Mouse (Mus musculus) hindbrain, embryonic 14.5 days (tissue): ENCODE results near the gene Tmem255b. TPM values are rescaled to one million over a fixed set of nuclear protein-coding genes. Genes with fewer than 3 reads are reported as not detected.
A peak's percentile ranks its signal among the peaks of the same experiment; 100 is the strongest.

Experiments used
- ATAC-seq: fragments of 200-750 bp; cut with Nextera tagmentation; 2 replicates; pipeline ENCODE4 v1.8.0; 2017; ENCODE audit warnings: moderate number of reproducible peaks, mild to moderate bottlenecking, moderate TSS enrichment, moderate library complexity; ENCODE audit not compliant: low FRiP score
- DNase-seq: peaks from one replicate; pipeline ENCODE4 v3.0.0-alpha.2; 2015; ENCODE audit warnings: low spot score
- H3K27ac ChIP-seq: fragments of 300-500 bp; sonication (generic); 2 replicates; pipeline ENCODE4 v1.5.1; 2014; ENCODE audit warnings: mild to moderate bottlenecking, moderate library complexity
- H3K27me3 ChIP-seq: fragments of 300-500 bp; sonication (generic); 2 replicates; pipeline ENCODE4 v1.6.1; 2014; ENCODE audit warnings: mild to moderate bottlenecking, low read length, mixed read lengths; ENCODE audit not compliant: control insufficient read depth, insufficient read depth
- H3K36me3 ChIP-seq: fragments of 300-500 bp; sonication (generic); replicated peaks from 2 replicates; pipeline ENCODE4 v1.6.1; 2014; ENCODE audit not compliant: control insufficient read depth, insufficient read depth
- H3K4me1 ChIP-seq: fragments of 300-500 bp; sonication (generic); replicated peaks from 2 replicates; pipeline ENCODE4 v1.6.1; 2014; ENCODE audit warnings: antibody characterized with exemption, low read length, mixed read lengths; ENCODE audit not compliant: control insufficient read depth, insufficient read depth
- H3K4me2 ChIP-seq: fragments of 300-500 bp; sonication (generic); replicated peaks from 2 replicates; pipeline ENCODE4 v1.6.1; 2014; ENCODE audit warnings: mild to moderate bottlenecking, moderate library complexity
- H3K4me3 ChIP-seq: fragments of 300-500 bp; sonication (generic); replicated peaks from 2 replicates; pipeline ENCODE4 v1.5.1; 2014; ENCODE audit warnings: mild to moderate bottlenecking, low read length
- H3K9ac ChIP-seq: fragments of 300-500 bp; sonication (generic); 2 replicates; pipeline ENCODE4 v1.6.1; 2014
- H3K9me3 ChIP-seq: fragments of 300-500 bp; sonication (generic); 2 replicates; pipeline ENCODE4 v1.6.1; 2016; ENCODE audit warnings: low read length; ENCODE audit not compliant: control insufficient read depth
- WGBS: fragments of 180-500 bp; shearing (Covaris S2); extraction: QIAGEN DNeasy Blood & Tissue Kit; methylation state at CpG from one replicate; pipeline ENCODE4 v1.1.7; 2014; 5-methylcytosine and 5-hydroxymethylcytosine counted together
- polyA plus RNA-seq: library from polyadenylated mRNA; unstranded; fragments of >200 nt; fragmentation: Nextera tagmentation; extraction: Ambion mirVana; gene quantifications from 2 replicates; pipeline ENCODE4 v1.2.1, GENCODE M21; 2014

Tmem255b gene
- polyA plus RNA-seq, 1 experiment from 2014 or later, result 0.75 TPM

- Histone ChIP-seq H3K27me3 (peaks cover 18% of the 10 kb centered on the region), H3K4me3 (no peak overlapping the region), H3K27ac (no peak overlapping the region), H3K9ac (no peak overlapping the region), H3K4me1 (peaks cover 11% of the 10 kb centered on the region; the same call in 1 of the 2 replicates), H3K4me2 (no peak overlapping the region), H3K36me3 (no peaks in the 10 kb centered on the region), H3K9me3 (no peaks in the 10 kb centered on the region)
- ATAC-seq (no peak), DNase-seq (no peak)
- WGBS, result 55% methylated on average over 8 of the region's 9 CpGs
Measured at GRCm38 (mm10) chr8:13492198-13492995, 57.4 kb downstream of the Tmem255b start.

GRCm38 (mm10) chr8:13493011-13493410 is 58.0 kb downstream of the Tmem255b start:
- H3K4me3 ChIP-seq, result peak overlapping the region; percentile 70; the same call in 1 of the 2 replicates
- H3K9ac ChIP-seq, result no peak overlapping the region
- peaks cover 18% of the 10 kb centered on the region for H3K27me3 ChIP-seq
- WGBS, result 47% methylated on average over 11 of the region's 11 CpGs
- DNase-seq, result no peak
- H3K27ac ChIP-seq, result no peak overlapping the region
- ATAC-seq, result no peak
- H3K9me3 ChIP-seq, result no peaks in the 10 kb centered on the region
- peaks cover 11% of the 10 kb centered on the region; the same call in 1 of the 2 replicates for H3K4me1 ChIP-seq
- peak overlapping the region; percentile 83 for H3K4me2 ChIP-seq
- no peaks in the 10 kb centered on the region for H3K36me3 ChIP-seq

- DNase-seq (peak; percentile 56), ATAC-seq (peak; percentile 80)
- H3K9ac ChIP-seq, result peak within 1 kb of the TSS; percentile 83
- H3K4me3 ChIP-seq, result peak within 1 kb of the TSS; percentile 70
- under 1% methylated on average over 51 of the region's 64 CpGs for WGBS
- peaks cover 18% of the 10 kb centered on the region for H3K27me3 ChIP-seq
- H3K27ac ChIP-seq, result peak within 1 kb of the TSS; percentile 51; the same call in 1 of the 2 replicates
- H3K36me3 ChIP-seq, result no peaks in the 10 kb centered on the region
- H3K9me3 ChIP-seq, result no peaks in the 10 kb centered on the region
- H3K4me2 ChIP-seq, result peak within 1 kb of the TSS; percentile 83
- peaks cover 11% of the 10 kb centered on the region; the same call in 1 of the 2 replicates for H3K4me1 ChIP-seq
Measured at GRCm38 (mm10) chr8:13493858-13494631, 59.1 kb downstream of the Tmem255b start, which contains the start of gene Gas6. TSS of gene Gas6 (minus strand) at chr8:13494490.

- Histone ChIP-seq H3K27ac (no peak overlapping the region), H3K4me3 (no peak overlapping the region), H3K27me3 (no peaks in the 10 kb centered on the region), H3K9me3 (no peaks in the 10 kb centered on the region), H3K4me1 (no peaks in the 10 kb centered on the region), H3K36me3 (no peaks in the 10 kb centered on the region), H3K4me2 (no peak overlapping the region), H3K9ac (no peak overlapping the region)
- no peak for ATAC-seq
- DNase-seq, result no peak
- WGBS, result 85% methylated on average over 3 of the region's 3 CpGs
Measured at GRCm38 (mm10) chr8:13501221-13501620, 66.2 kb downstream of the Tmem255b start.

GRCm38 (mm10) chr8:13503936-13504606 is 69.1 kb downstream of the Tmem255b start:
- no peak overlapping the region for H3K4me2 ChIP-seq
- no peak overlapping the region for H3K27ac ChIP-seq
- no peaks in the 10 kb centered on the region for H3K27me3 ChIP-seq
- no peak overlapping the region for H3K9ac ChIP-seq
- H3K36me3 ChIP-seq, result no peaks in the 10 kb centered on the region
- H3K4me1 ChIP-seq, result no peaks in the 10 kb centered on the region
- no peaks in the 10 kb centered on the region for H3K9me3 ChIP-seq
- 85% methylated on average over 8 of the region's 8 CpGs for WGBS
- no peak for DNase-seq
- H3K4me3 ChIP-seq, result no peak overlapping the region
- ATAC-seq, result no peak

- H3K27me3 ChIP-seq, result no peaks in the 10 kb centered on the region
- no peak overlapping the region for H3K27ac ChIP-seq
Measured at GRCm38 (mm10) chr8:13504894-13505674, 70.1 kb downstream of the Tmem255b start.

GRCm38 (mm10) chr8:13506849-13507248 is 71.9 kb downstream of the Tmem255b start:
- Histone ChIP-seq H3K4me2 (no peak overlapping the region), H3K27me3 (no peaks in the 10 kb centered on the region), H3K4me3 (no peak overlapping the region), H3K4me1 (no peaks in the 10 kb centered on the region), H3K9me3 (no peaks in the 10 kb centered on the region), H3K36me3 (no peaks in the 10 kb centered on the region), H3K27ac (no peak overlapping the region), H3K9ac (no peak overlapping the region)
- WGBS, result 46% methylated on average over 4 of the region's 4 CpGs
- DNase-seq (no peak), ATAC-seq (no peak)

More at GRCm38 (mm10) chr8:13504894-13505674, 70.1 kb downstream of the Tmem255b start:
- Histone ChIP-seq H3K36me3 (no peaks in the 10 kb centered on the region), H3K4me3 (no peak overlapping the region), H3K4me1 (no peaks in the 10 kb centered on the region), H3K4me2 (no peak overlapping the region), H3K9me3 (no peaks in the 10 kb centered on the region), H3K9ac (no peak overlapping the region)
- no peak for ATAC-seq
- DNase-seq, result no peak

- ATAC-seq, result no peak
- no peak overlapping the region for H3K4me2 ChIP-seq
- H3K36me3 ChIP-seq, result no peaks in the 10 kb centered on the region
- no peaks in the 10 kb centered on the region for H3K9me3 ChIP-seq
- WGBS, result 82% methylated on average over 3 of the region's 3 CpGs
- no peak for DNase-seq
- no peak overlapping the region for H3K27ac ChIP-seq
- H3K4me3 ChIP-seq, result no peak overlapping the region
- no peaks in the 10 kb centered on the region for H3K4me1 ChIP-seq
- H3K27me3 ChIP-seq, result no peaks in the 10 kb centered on the region
- no peak overlapping the region for H3K9ac ChIP-seq
Measured at GRCm38 (mm10) chr8:13507284-13507937, 72.4 kb downstream of the Tmem255b start.
